Mouse (Mus musculus) kidney, adult 2 months (tissue): ENCODE results near the gene Cybrd1.

Experiments used
- CTCF ChIP-seq: fragments of 200-500 bp; conservative IDR thresholded peaks from 2 replicates; pipeline ENCODE4 v1.5.1; 2011; ENCODE audit warnings: low read depth, mild to moderate bottlenecking, control low read depth, low read length, moderate library complexity, mixed read lengths; ENCODE audit not compliant: insufficient read depth, insufficient read length
- POLR2A ChIP-seq: fragments of 200-500 bp; IDR thresholded peaks from one replicate; pipeline ENCODE4 v1.6.1; 2011; ENCODE audit warnings: low read depth, low read length, control low read depth

- TF ChIP-seq CTCF (no peak), POLR2A (no peak)
Observed at GRCm38 (mm10) chr2:71134836-71135235, 17.1 kb downstream of the Cybrd1 start.
